Mouse (Mus musculus) neural tube, embryonic 12.5 days (tissue): ENCODE measurements around the gene Agk. TPM values are rescaled to one million over a fixed set of nuclear protein-coding genes. Genes with fewer than 3 reads are reported as not detected.

Source experiments
- ATAC-seq: fragments of 200-750 bp; cut with Nextera tagmentation; 2 replicates; pipeline ENCODE4 v1.8.0; 2017; ENCODE audit warnings: low read depth, mild to moderate bottlenecking, moderate TSS enrichment, moderate library complexity; ENCODE audit not compliant: low FRiP score
- H3K27ac ChIP-seq: fragments of 300-500 bp; sonication (generic); 2 replicates; pipeline ENCODE4 v1.5.1; 2016
- H3K27me3 ChIP-seq: fragments of 300-500 bp; sonication (generic); replicated peaks from 2 replicates; pipeline ENCODE4 v1.6.1; 2016; ENCODE audit warnings: mild to moderate bottlenecking
- H3K36me3 ChIP-seq: fragments of 300-500 bp; sonication (generic); 2 replicates; pipeline ENCODE4 v1.6.1; 2016; ENCODE audit warnings: mild to moderate bottlenecking
- H3K4me1 ChIP-seq: fragments of 300-500 bp; sonication (generic); 2 replicates; pipeline ENCODE4 v1.6.1; 2016
- H3K4me2 ChIP-seq: fragments of 300-500 bp; sonication (generic); replicated peaks from 2 replicates; pipeline ENCODE4 v1.6.1; 2016; ENCODE audit warnings: mild to moderate bottlenecking
- H3K4me3 ChIP-seq: fragments of 300-500 bp; sonication (generic); 2 replicates; pipeline ENCODE4 v1.5.1; 2016
- H3K9ac ChIP-seq: fragments of 300-500 bp; sonication (generic); 2 replicates; pipeline ENCODE4 v1.6.1; 2016; ENCODE audit warnings: mild to moderate bottlenecking
- H3K9me3 ChIP-seq: fragments of 300-500 bp; sonication (generic); 2 replicates; pipeline ENCODE4 v1.6.1; 2016; ENCODE audit warnings: mild to moderate bottlenecking
- WGBS: fragments of 180-500 bp; shearing (Covaris S2); methylation state at CpG from one replicate; pipeline ENCODE4 v1.1.7; 2016; 5-methylcytosine and 5-hydroxymethylcytosine counted together
- polyA plus RNA-seq: library from polyadenylated mRNA; unstranded; fragments of >200 nt; fragmentation: Nextera tagmentation; extraction: Ambion mirVana; gene quantifications from 2 replicates; pipeline ENCODE4 v1.2.1, GENCODE M21; 2016

Agk gene
- 36.8 and 42.3 TPM in 2 replicates for polyA plus RNA-seq

GRCm38 (mm10) chr6:40324897-40325841, at the start of gene Agk:
Agk (plus strand) TSS chr6:40325172.
- WGBS = 2% methylated on average over 52 of the region's 52 CpGs
- ATAC-seq = peak; percentile 95
- Histone ChIP-seq H3K27me3 (no peaks in the 10 kb centered on the region), H3K36me3 (peaks cover 6% of the 10 kb centered on the region), H3K9ac (peak within 1 kb of the TSS; percentile 80), H3K4me2 (peak within 1 kb of the TSS; percentile 58), H3K27ac (0 out of 2 replicates have a peak within 1 kb of the TSS, but pooled peaks have one; percentile 69), H3K9me3 (no peaks in the 10 kb centered on the region), H3K4me1 (no peaks in the 10 kb centered on the region), H3K4me3 (peak within 1 kb of the TSS; percentile 70)

DNA sequence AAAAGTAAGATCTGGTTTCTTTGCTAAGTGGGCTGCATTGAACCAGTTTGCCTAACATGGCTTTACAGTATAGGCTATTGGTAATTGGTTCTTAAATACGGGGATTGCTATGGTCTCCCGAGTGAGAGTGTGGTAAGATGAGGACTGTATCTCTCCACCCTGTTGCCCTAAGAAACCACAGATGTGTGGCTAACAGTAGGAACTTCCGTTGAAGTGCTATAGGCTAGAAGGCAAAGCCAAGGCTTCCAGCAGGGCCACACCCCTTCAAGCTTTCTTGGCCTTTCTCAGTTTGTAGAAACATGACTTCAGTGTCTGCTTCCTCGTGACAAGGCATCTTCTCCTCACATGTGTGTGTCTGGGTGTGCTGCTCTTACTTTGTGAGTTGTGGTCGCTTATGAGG, 24.3 kb upstream of the Agk start:
- Histone ChIP-seq H3K27ac (no peak overlapping the region), H3K4me3 (no peak overlapping the region), H3K27me3 (no peaks in the 10 kb centered on the region), H3K4me1 (no peaks in the 10 kb centered on the region), H3K9me3 (no peaks in the 10 kb centered on the region), H3K4me2 (no peak overlapping the region), H3K9ac (no peak overlapping the region), H3K36me3 (no peaks in the 10 kb centered on the region)
- 73% methylated on average over 5 of the region's 5 CpGs for WGBS
- no peak for ATAC-seq

DNA sequence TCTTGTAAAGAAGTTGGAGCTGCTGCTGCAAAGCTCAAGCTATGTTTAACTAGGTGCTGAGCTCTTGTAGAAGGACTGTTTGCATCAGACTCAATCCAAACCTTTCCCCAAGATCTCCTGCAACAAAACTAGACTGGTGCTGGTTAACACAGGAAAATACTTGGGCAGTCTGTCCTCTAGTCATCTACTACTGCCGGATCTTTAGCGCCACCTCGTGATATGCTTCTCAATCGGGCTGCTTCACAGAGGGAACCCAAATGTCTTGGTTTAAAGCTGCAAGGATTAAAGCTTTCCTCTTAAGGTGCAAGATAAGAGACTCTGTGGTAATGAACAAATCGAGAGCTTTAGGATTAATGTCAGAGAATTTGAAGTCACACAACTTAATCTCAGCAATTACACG, 21.6 kb upstream of the Agk start:
- Histone ChIP-seq H3K4me3 (no peak overlapping the region), H3K4me2 (no peak overlapping the region), H3K9me3 (no peaks in the 10 kb centered on the region), H3K27me3 (no peaks in the 10 kb centered on the region), H3K9ac (no peak overlapping the region), H3K27ac (no peak overlapping the region), H3K4me1 (no peaks in the 10 kb centered on the region), H3K36me3 (no peaks in the 10 kb centered on the region)
- WGBS = 19% methylated on average over 6 of the region's 6 CpGs
- 0 out of 2 replicates have a peak, but pooled peaks have one; percentile 29 for ATAC-seq

DNA sequence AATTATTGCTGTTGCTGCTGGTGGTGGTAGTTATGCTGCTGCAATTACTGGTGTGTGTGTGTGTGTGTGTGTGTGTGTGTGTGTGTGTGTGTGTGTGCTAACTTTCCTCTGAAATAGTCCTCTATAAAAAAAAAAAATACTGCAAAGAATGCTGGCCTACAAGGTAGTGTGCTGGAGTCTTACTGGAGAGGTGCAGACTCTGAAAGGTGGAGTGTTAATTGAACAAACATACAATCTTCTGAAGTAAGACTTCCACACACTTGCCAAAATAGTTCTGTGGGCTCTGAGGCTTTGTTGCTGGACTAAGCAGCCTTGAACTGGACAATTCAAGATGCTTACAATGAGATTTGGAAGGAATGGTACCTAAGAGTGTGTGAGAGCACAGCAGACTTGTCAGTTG, 20.0 kb upstream of the Agk start:
- H3K9ac ChIP-seq = no peak overlapping the region
- H3K36me3 ChIP-seq = no peaks in the 10 kb centered on the region
- no peaks in the 10 kb centered on the region for H3K4me1 ChIP-seq
- H3K4me2 ChIP-seq = no peak overlapping the region
- H3K9me3 ChIP-seq = no peaks in the 10 kb centered on the region
- H3K4me3 ChIP-seq = no peak overlapping the region
- no peaks in the 10 kb centered on the region for H3K27me3 ChIP-seq
- no peak overlapping the region for H3K27ac ChIP-seq
- ATAC-seq = no peak

DNA sequence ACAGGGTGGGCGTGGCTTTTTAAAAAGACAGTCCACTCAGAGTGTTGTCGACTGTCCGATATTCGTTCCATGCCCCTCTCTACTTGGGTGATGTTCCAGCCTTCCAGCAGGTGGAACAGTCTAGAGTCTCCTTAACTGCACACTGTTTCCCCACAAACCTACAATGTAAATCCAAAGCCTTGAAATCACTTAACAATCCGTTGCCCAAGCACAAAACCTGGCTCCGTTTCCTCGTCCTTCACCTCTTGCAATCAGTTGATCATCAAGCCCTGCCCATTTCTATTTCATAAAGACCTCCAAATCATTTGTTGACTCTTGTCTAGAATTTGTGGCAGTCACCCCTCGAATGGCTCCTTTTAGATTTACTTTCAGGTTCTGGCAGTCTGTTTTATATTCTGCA, 1.4 kb downstream of the Agk start:
- Histone ChIP-seq H3K4me2 (peak overlapping the region; percentile 58), H3K27ac (no peak overlapping the region), H3K9me3 (no peaks in the 10 kb centered on the region), H3K9ac (no peak overlapping the region), H3K4me3 (no peak overlapping the region), H3K36me3 (peaks cover 8% of the 10 kb centered on the region), H3K4me1 (no peaks in the 10 kb centered on the region), H3K27me3 (no peaks in the 10 kb centered on the region)
- 89% methylated on average over 8 of the region's 8 CpGs for WGBS
- no peak for ATAC-seq

DNA sequence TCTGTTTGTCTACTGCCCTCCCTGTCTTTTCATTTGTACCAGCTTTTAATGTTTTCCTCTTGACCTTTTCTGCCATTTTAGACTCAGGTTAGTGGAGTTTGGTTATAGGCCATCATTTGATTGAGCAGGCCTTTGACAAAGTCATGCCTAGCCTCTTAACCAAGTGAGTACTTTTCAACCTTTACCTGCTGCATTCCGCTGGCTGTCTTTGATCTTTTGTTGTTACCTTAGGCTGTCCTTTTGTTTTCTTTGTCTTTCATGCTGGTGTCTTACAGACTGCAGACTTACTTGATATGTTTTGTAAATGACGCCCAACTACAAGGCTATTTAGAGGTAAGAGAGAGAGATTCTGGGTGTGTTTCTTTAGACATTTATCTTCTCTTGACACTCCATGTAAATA, 8.5 kb downstream of the Agk start:
- no peak overlapping the region for H3K4me2 ChIP-seq
- WGBS = 68% methylated on average over 2 of the region's 2 CpGs
- no peaks in the 10 kb centered on the region for H3K27me3 ChIP-seq
- H3K4me3 ChIP-seq = no peak overlapping the region
- peaks cover 20% of the 10 kb centered on the region for H3K36me3 ChIP-seq
- no peak overlapping the region for H3K9ac ChIP-seq
- ATAC-seq = no peak
- H3K27ac ChIP-seq = no peak overlapping the region
- H3K9me3 ChIP-seq = no peaks in the 10 kb centered on the region
- no peaks in the 10 kb centered on the region for H3K4me1 ChIP-seq

DNA sequence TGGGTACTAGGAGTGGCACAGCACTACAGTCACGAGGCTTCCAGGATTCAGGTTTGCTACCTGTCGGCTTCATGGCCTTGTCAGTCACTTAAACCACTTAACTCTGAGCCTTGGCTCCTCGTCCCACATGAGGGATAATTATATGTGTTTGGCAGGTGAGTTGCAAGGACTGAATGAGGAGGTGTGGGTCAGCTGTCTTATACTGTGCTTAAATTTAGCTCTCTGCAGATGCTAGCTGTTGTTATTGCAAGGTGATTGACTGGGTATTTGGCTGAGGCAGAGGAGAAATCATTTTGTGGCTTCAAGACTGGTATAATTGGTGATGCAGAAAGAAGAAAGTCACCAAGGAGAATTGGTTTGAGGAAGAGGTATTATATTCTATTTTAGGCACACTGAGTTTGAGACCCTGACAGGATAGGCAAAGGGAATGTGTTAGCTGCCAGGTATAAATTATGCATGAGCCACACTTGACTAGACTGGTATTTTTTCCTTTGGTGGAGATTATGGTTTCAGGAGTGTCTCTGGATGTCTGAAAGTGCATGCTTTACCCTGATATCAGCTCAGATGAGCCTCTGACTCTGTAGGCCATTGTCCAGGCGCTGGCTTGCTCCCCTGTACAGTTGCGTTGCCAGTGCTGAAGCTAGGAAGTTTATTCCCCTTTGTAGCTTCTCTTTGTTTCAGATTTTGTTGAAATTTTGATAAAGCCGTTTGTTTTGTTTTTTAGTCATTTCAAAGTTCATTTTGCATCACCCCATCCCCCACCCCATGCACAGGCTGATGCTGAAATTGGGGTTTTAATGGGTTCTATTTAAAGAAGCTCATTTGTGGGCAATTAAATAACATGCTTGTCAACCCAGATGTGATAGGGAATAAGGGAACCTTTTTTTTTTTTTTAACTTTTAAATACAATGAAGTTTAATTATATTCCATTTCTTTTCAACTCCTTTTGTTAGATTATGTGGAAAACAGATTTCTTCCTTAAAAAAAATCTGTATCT, 12.1 kb downstream of the Agk start:
- ATAC-seq = no peak
- Histone ChIP-seq H3K9me3 (no peaks in the 10 kb centered on the region), H3K27me3 (no peaks in the 10 kb centered on the region), H3K4me3 (no peak overlapping the region), H3K27ac (no peak overlapping the region), H3K9ac (no peak overlapping the region), H3K4me1 (no peaks in the 10 kb centered on the region), H3K36me3 (peaks cover 14% of the 10 kb centered on the region; the same call in 1 of the 2 replicates), H3K4me2 (no peak overlapping the region)
- 98% methylated on average over 6 of the region's 6 CpGs for WGBS

DNA sequence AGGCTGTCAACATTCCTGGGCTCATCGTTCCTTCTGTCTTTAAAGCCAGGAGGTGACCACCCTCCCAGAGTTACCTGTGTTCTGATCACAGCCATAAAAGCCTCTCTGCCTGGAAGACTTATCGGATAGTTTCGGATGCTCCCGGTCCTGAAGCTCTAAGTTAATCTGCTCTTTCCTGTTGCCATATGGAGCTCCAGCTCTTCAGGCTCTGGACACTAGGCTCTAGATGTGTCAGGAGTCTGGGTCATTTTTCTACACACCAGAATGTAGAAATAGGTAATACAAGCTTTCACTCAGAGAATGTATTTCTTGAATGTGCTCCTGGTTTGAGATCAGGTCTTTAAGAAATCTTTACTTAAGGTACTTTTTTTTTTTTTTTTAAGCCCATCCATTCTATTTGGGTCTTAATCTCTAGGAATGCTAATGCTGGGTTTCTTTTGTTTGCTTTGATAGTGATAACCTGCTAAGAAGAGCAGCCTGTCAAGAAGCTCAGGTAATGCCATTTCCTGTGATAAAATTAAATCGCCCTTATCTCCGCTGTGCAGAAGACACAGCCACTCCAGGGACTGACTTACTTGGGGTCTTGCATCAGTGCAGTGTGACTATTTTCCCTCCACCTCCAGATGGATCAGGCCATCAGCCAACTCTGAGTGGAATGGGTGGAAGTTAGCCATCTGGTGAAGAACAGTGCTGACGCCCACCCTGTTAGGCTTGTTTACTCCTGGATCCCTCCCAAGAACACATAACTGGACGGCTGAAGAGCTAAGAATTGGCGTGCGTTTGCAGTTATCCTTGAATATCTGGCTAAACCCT, 22.2 kb downstream of the Agk start:
- no peaks in the 10 kb centered on the region for H3K27me3 ChIP-seq
- no peak for ATAC-seq
- H3K9ac ChIP-seq = no peak overlapping the region
- peaks cover 5% of the 10 kb centered on the region; the same call in 1 of the 2 replicates for H3K36me3 ChIP-seq
- H3K4me1 ChIP-seq = no peaks in the 10 kb centered on the region
- no peak overlapping the region for H3K27ac ChIP-seq
- H3K4me3 ChIP-seq = no peak overlapping the region
- 92% methylated on average over 10 of the region's 10 CpGs for WGBS
- H3K4me2 ChIP-seq = no peak overlapping the region
- no peaks in the 10 kb centered on the region for H3K9me3 ChIP-seq

DNA sequence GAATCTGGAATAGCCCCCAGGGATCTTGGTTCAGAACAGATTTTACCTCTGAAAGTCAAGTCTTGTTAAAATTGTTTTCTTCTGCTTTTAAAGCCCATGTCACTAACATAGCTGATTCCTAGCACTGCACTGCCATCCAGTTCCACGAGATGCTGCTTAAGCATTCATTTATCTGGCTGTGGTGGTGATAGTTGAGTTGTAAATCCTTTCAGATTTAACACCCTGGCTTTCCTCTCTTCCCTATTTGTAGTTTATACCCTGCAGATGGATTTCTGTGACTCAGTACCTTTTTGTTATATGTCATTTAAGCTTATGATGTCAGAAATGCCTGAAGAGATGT, 22.8 kb downstream of the Agk start:
- Histone ChIP-seq H3K4me2 (no peak overlapping the region), H3K4me3 (no peak overlapping the region), H3K27ac (no peak overlapping the region), H3K9me3 (no peaks in the 10 kb centered on the region), H3K27me3 (no peaks in the 10 kb centered on the region), H3K4me1 (no peaks in the 10 kb centered on the region), H3K36me3 (peaks cover 8% of the 10 kb centered on the region; the same call in 1 of the 2 replicates), H3K9ac (no peak overlapping the region)
- 90% methylated on average over 1 of the region's 1 CpGs for WGBS
- ATAC-seq = no peak

GRCm38 (mm10) chr6:40350041-40350440, 25.1 kb downstream of the Agk start:
- Histone ChIP-seq H3K27me3 (no peaks in the 10 kb centered on the region), H3K27ac (no peak overlapping the region), H3K9me3 (no peaks in the 10 kb centered on the region), H3K9ac (no peak overlapping the region), H3K4me2 (no peak overlapping the region), H3K36me3 (peaks cover 8% of the 10 kb centered on the region; the same call in 1 of the 2 replicates), H3K4me1 (no peaks in the 10 kb centered on the region), H3K4me3 (no peak overlapping the region)
- no peak for ATAC-seq

- H3K36me3 ChIP-seq = peaks cover 8% of the 10 kb centered on the region; the same call in 1 of the 2 replicates
- no peaks in the 10 kb centered on the region for H3K4me1 ChIP-seq
- no peak overlapping the region for H3K27ac ChIP-seq
- no peaks in the 10 kb centered on the region for H3K27me3 ChIP-seq
- no peaks in the 10 kb centered on the region for H3K9me3 ChIP-seq
- H3K9ac ChIP-seq = no peak overlapping the region
- ATAC-seq = no peak
- no peak overlapping the region for H3K4me3 ChIP-seq
- no peak overlapping the region for H3K4me2 ChIP-seq
Observed at GRCm38 (mm10) chr6:40350856-40351255, 25.9 kb downstream of the Agk start.
